Comparison of ENCODE assay signal across 22 mouse cellular contexts in genomic region chr10:42953601-42954000, GRCm38 (mm10).
DNase-seq lines count a peak whose midpoint lies in the region; ATAC-seq lines count a peak whose summit lies in the region.
"Had no signal": no experiment of that assay in that cellular context is flagged by ENCODE, and none has a peak within 500 bp of the region (broad histone marks: within the 10 kb centered on the region; RNA-seq: fewer than 3 reads in every experiment).

No protein-coding gene starts in this region.

- H3K9me3 ChIP-seq in midbrain, embryonic 14.5 days (ENCODE audit: control insufficient read depth, low read length) = no peaks in the 10 kb centered on the region
- H3K9me3 ChIP-seq: G1E had no signal

- H3K4me1 ChIP-seq in midbrain, embryonic 14.5 days (ENCODE audit: control insufficient read depth, insufficient read depth, low read length) = peaks cover 3% of the 10 kb centered on the region

- H3K27me3 ChIP-seq in splenic B cell, adult 2 months (ENCODE audit: control insufficient read depth, insufficient read depth, low read length, poor library complexity, severe bottlenecking) = no peaks in the 10 kb centered on the region
- H3K27me3 ChIP-seq in midbrain, embryonic 14.5 days (ENCODE audit: control insufficient read depth, insufficient read depth, low read length) = peaks cover 5% of the 10 kb centered on the region; the same call in 1 of the 2 replicates
- H3K27me3 ChIP-seq: CH12.LX had no signal

- 0 out of 2 replicates have a peak, but pooled peaks cover 1% of the 10 kb centered on the region for H3K36me3 ChIP-seq in splenic B cell, adult 2 months (ENCODE audit: control insufficient read depth, insufficient read depth, low read length, poor library complexity, severe bottlenecking)
- no peaks in the 10 kb centered on the region for H3K36me3 ChIP-seq in midbrain, embryonic 14.5 days (ENCODE audit: control insufficient read depth, insufficient read depth, low read length)
- H3K36me3 ChIP-seq: G1E had no signal

- peak; percentile 82 for DNase-seq in heart, adult 11 months
- DNase-seq in heart, postnatal 14 days = no peak
- peak; percentile 7 for DNase-seq in A20 (ENCODE audit: low read depth, low spot score)
- DNase-seq in splenic B cell, adult 2 months (ENCODE audit: low read depth, low spot score) = peak; percentile 52
- DNase-seq in midbrain, embryonic 14.5 days = no peak
- no peak for DNase-seq in Muller cell, postnatal 12 days (ENCODE audit: inconsistent ontology term)
- DNase-seq: adrenal gland, adult 2 months; adrenal gland, adult 8-10 months; adrenal gland, postnatal 10 days; adrenal gland, postnatal 14 days; adrenal gland, postnatal 25 days; adrenal gland, postnatal 36 days; cerebellum, adult 11 months; cerebellum, adult 11-12 months; cerebellum, adult 18-20 months; cerebellum, adult 2 months; cerebellum, adult 8-10 months had no signal

- WGBS in midbrain, embryonic 14.5 days = 73% methylated on average over 5 of the region's 5 CpGs

- intact Hi-C loops in heart, postnatal 14 days (cut with DNase I) = loop anchor here (10.0 kb wide), 1 partner anchor 591 kb away; the partner anchor contains the start of gene 1700021F05Rik

- no peak overlapping the region for H3K27ac ChIP-seq in midbrain, embryonic 14.5 days (replicated peaks; ENCODE audit: low read depth, low read length)

- no peak overlapping the region for H3K4me2 ChIP-seq in midbrain, embryonic 14.5 days (ENCODE audit: low read length)

- ATAC-seq in midbrain, embryonic 14.5 days (ENCODE audit: low FRiP score, low TSS enrichment) = no peak
- ATAC-seq: activated CD4-positive, CD25-positive, alpha-beta regulatory T cell, adult 4 months; CD4-positive, CD25-positive, alpha-beta regulatory T cell, adult 4 months; Patski had no signal

- no peak overlapping the region for H3K4me3 ChIP-seq in midbrain, embryonic 14.5 days (replicated peaks; ENCODE audit: low read depth, low read length)

- no peak overlapping the region for H3K9ac ChIP-seq in midbrain, embryonic 14.5 days (replicated peaks; ENCODE audit: low read length)

Comparison
In these comparisons a context has a peak if more than half of its experiments do, and no peak if none do; other contexts are left out.
1. DNase-seq: peak in heart, adult 11 months (single experiment), A20 (single experiment) and splenic B cell, adult 2 months (single experiment); none in heart, postnatal 14 days (0 of 2), midbrain, embryonic 14.5 days (single experiment) and Muller cell, postnatal 12 days (single experiment).